Mouse (Mus musculus): ENCODE results near the gene Ctcf.

DNA sequence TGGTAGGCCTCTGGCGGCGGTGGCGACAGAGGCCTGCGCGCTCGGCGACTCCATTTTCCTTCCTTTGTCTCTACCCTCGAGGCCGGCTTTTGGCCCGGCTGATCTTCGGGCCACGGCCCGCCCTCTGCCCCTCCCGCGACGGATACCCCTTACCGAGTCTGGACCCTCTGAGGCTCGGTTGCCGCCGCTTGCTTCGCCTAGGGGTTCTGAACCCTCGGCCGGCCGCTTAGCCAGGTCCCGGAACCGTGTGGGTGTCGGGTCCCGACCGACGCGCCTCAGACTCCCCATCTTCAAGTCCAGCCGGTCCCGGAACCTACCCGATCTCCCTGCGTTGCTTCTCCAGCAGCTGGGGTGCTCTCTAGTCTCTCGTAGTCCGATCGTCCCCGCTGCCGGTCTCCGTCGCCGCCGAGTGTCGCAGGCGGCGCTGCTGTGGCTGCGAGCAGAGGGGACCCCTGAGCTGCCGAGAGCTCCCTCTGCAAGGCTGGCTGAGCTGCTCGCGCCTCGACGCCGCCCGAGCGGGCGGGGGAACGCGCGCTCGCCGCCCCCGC, 669 bp downstream of the Ctcf start, which contains the start of gene Agrp:
- TF ChIP-seq CTCF (conservative IDR thresholded peaks at IDR 0.05; ENCODE audit: insufficient read depth, insufficient read length, low read depth, low read length) (no peak), POLR2A (IDR thresholded peaks at IDR 0.05; ENCODE audit: low read depth, low read length) (no peak)
